Mouse (Mus musculus) kidney, adult 8-10 months (tissue): ENCODE measurements around the gene Siglec1.
"Not testable (repeated sequence)": the region's sequence is repeated elsewhere in the genome, so short reads cannot be mapped to it uniquely, and the experiment has no call there.

Experiments
- DNase-seq, 2 experiments: peaks; one replicate each; pipeline ENCODE4 v3.0.0; 2022

Siglec1 gene

DNA sequence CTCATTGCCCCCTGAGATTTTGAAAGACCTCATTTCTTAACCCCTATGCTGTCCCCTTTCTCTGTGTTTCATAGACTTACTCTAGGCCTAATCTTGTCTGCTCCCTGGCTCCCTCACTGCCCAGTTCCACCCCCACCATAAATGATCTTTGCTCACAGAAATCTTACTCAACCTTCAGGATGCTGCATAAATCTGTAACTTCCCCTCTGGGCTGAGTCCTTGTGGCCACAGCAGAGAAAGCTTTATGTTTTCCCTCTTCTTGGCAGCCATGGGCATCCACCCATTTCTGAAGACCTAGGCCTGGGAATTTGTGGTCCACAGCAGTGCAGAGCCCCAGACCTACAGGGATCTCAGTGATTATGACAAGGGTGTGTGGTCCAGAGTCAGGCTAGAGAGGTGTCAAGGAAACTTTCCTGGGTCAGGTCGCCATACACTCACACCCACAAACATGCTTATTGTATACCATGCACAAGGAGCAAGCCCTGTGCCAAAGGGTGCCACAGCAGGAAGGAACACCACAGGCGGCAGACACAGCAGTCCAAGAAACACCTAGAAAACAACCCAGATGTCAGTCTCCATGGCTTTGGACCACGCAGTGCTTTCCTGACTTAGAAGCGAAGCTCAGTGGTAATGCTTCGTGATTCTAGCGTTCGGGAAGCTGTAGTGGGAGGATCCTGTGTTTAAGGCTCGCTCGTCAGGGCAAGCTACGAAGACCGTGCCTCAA lies at the start of gene Siglec1:
Gene Siglec1, minus strand, starts transcription at position 99 of the 724 bp plus-strand sequence.
- no peak for DNase-seq

DNA sequence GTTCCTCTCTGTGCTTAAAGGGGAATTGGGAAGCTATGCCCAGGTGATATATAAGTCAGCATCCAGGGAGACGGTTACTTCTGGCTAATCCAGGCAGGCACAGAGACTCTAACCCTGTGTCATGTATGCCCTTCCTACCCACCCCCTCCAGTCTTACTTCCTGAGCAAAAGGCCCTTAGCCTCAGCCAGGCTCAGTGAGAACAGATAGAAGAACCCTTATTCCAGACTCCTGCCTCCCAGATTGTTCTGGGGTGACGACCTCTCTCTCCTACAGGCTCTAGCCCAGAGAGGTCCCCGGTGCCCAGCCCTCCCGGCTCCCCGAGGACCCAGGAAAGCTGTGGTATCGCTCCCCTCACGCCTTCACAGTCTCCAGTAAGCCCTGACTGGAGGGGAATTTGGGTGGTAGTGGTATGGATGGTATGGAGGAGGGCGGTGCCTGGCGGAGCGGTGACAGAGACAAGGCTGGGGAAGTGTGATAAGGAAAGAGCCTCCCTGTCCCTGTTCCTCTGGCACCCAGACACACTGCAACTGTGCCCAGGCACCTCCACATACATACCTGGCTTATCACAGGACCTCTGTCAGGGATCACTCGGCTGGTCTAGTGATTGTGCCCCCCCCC lies 49.1 kb upstream of the Siglec1 start:
- no peak for DNase-seq

- no peak for DNase-seq
Measured at GRCm38 (mm10) chr2:131134826-131135400, 48.3 kb upstream of the Siglec1 start.

DNA sequence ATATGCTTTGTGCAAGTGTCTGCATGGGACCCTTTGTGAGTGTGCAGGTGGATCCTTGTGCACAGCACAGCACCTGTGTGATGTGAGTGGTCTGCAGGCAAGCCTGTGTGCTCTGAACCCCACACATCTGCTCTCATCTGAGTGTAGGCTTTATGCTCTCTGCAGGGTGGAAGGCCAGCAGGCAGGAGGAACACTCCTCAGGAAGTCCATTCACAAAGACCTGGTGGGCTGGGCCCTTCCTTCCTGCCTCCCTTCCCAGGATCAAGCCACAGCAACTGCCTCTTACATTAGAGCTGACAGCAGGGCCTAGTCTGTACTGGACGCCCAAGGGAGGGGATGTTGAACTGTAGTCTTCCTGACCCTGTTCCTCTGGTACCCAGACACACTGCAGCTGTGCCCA lies 47.8 kb upstream of the Siglec1 start:
- peak; percentile 50 to 51 for DNase-seq

GRCm38 (mm10) chr2:131132930-131133547 lies 46.5 kb upstream of the Siglec1 start, which contains the start of gene Gm11037:
Gm11037 (plus strand) TSS chr2:131133497.
- no peak for DNase-seq

- no peak for DNase-seq
Measured at GRCm38 (mm10) chr2:131132111-131132888, 45.7 kb upstream of the Siglec1 start.

DNA sequence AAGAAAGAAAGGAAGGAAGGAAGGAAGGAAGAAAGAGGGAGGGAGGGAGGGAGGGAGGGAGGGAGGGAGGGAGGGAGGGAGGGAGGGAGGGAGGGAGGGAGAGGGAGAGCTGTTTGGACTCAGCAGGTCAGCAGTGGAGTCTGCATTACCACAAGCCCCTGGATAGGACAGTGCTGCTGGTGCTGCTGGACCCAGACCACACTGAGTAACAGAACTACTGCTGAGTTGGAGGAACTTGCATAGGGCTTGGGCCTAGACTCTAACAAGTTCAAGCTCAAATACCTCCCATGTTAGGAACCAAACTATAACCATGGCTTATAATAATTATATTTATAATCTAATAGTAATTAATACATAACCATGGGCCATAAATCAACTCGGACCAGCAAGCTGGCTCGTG lies 44.3 kb upstream of the Siglec1 start:
- DNase-seq = no peak

- no peak for DNase-seq
Measured at GRCm38 (mm10) chr2:131129836-131130235, 43.3 kb upstream of the Siglec1 start.

- no peak for DNase-seq
Measured at GRCm38 (mm10) chr2:131128636-131129157, 42.1 kb upstream of the Siglec1 start.

GRCm38 (mm10) chr2:131128211-131128610 lies 41.6 kb upstream of the Siglec1 start:
- DNase-seq = no peak

- DNase-seq = peak in 1 of 2 experiments; percentile 23
Measured at GRCm38 (mm10) chr2:131127161-131127730, 40.7 kb upstream of the Siglec1 start, which contains the start of gene Hspa12b. Hspa12b (plus strand) TSS chr2:131127280.

GRCm38 (mm10) chr2:131125964-131126815 lies 39.6 kb upstream of the Siglec1 start:
- no peak for DNase-seq

GRCm38 (mm10) chr2:131125157-131125963 lies 38.8 kb upstream of the Siglec1 start:
- DNase-seq = no peak

DNA sequence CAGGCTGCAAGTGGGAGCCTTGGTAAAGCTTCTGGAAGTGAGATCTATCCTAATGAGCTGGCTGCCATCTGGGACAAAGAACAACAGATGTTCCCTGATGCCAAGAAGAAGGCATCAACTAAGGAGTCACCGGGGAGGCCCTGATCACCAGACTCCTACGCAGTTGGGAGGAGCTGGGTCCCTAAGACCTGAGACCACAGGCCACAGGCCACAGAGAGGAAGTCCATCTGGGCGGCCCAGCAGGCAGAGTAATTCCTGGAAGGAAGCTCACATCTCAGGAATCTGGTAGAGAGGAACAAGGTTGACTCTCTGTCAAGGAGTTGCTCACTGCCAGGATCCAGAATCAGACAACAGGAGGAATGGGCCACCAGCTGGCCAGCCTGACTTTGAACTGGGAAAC lies 37.6 kb upstream of the Siglec1 start:
- peak; percentile 41 to 43 for DNase-seq

GRCm38 (mm10) chr2:131118968-131119574 lies 32.5 kb upstream of the Siglec1 start:
- DNase-seq = no peak

GRCm38 (mm10) chr2:131105989-131106388 lies 19.4 kb upstream of the Siglec1 start:
- DNase-seq = no peak

DNA sequence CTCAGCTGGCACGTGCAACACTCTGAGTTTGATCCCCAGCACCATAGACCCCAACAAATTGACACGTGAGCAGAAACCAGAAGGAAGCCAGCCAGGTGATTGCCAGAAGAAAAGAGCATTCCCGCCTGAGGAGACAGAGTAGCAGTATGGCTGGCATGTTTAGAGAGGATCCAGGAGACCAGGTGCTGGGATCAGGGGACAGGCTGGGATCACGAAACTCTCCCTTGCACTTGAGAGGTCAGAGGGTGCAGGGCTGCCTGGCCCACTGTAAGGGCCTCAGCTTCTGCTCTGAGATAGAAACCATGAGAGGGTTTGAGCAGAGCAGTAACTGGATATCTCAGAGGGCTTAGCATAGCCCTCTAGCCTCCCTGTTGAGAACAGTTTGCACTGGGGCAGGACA lies 18.5 kb upstream of the Siglec1 start:
- not testable (repeated sequence) for DNase-seq

- no peak for DNase-seq
Measured at GRCm38 (mm10) chr2:131104021-131104420, 17.5 kb upstream of the Siglec1 start.

- DNase-seq = no peak
Measured at GRCm38 (mm10) chr2:131101530-131101929, 15.0 kb upstream of the Siglec1 start.

DNA sequence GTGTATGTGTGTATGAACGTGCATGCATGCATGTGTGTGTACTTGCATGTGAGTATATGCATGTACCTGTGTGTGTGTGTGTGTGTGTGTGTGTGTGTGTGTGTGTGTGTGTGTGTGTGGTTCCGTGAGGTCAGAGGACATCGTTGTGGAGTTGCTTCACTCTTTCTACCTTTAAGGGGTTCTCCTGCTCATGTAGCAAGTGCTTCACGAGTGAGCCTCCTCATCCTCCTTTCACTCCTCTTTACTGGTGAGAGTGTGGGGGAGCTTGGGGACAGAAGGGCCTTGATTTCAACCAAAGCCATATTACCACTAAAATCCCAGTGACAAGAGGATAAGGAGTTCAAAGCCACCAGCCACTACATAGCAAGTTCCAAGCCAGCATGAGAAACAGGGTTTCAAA lies 10.5 kb upstream of the Siglec1 start:
- no peak for DNase-seq
